Mouse (Mus musculus) cerebellum, postnatal 4 days (tissue): ENCODE measurements around the gene Ptgds.
A peak's percentile ranks its signal among the peaks of the same experiment; 100 is the strongest.

Experiments
- DNase-seq, 2 experiments: peaks; one replicate each; pipeline ENCODE4 v3.0.0; 2022; ENCODE audit warnings: low spot score in 2 of 2, mixed read lengths in 1 of 2

The Ptgds gene

DNA sequence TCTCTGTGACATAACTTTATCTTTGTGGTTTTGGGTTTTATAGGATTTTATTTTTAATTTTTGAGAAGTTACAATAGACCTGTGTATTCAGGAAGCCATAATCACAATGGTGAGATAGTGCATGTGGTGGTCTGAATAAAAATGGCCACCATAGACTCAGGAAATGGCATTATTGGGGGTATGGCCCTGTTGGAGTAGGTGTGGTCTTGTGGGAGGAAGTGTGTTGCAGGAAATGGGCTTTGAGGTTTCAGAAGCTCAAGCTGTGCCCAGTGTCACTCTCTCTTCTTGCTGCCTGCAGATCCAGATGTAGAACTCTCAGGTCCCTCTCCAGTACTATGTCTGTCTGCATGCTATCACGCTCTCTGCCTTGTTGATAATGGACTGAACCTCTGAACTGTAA lies 10.7 kb upstream of the Ptgds start:
- no peak for DNase-seq

DNA sequence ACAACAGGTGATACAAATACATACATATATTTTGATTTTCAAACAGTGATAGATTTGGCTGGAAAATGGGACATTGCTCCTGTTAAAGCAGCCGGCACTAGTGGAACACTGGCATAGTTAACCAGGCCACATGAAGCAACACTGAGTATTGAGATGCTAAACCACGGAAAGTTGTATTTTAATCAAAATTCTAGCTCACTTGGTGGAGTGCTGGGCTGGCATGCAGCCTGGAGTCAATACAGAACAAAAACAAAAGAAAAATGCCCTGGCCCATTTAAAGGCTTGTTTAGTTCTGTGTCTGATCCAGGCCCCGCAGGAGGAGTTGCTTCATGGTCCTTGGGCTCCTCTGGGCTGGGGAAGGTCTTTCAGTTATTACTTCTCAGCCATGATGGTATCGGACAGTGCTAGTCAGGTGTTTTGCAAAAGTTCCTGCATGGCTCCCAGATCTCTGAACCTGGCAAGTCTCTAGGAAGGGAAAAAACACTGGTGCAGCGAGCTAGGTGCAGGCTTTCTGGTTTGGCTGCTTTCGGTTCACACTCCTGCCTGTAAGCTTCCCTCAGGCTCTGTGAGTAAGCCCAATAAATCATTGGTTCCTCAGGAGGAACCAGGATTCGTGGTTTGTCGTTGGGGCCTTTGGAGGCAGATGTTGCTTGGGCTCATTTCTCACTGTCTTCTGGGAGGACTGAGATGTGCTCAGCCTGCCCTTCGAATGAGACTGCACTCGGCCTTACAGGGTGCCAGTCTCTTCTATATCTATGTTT lies 9.9 kb upstream of the Ptgds start:
- DNase-seq, result no peak

DNA sequence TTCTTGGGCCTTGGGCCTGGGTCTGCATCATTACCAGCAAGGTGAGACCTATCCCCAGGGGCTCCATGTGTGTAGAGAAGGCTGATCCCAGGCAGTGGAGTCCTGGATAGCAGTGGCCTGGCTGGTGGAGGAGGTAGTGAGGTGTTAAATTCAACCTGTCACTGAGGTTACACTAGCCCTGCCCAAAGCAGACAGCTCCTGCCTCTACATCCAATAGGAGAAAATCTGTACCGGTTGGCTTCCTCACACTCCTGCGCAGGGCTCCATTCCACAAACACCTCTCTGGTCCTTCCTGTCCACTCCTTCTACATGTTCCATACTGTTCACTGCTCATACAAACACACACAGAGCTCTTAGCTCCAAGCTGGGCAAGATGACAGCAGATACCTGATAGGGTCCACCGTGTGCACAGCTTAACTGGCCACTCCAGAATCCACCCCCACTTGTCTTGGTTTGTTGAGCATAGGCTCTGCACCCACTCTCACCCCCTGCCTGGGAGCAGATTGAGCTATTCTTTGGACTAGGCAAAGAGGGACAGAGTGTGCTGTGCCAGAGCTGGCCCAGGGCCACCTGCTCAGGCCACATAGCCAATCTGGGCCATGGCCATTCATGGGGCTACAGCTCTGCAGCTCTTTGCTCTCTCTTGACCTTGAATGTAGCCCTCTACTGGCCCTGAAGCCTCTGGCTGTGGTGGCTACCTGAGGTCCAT lies 8.3 kb upstream of the Ptgds start:
- no peak for DNase-seq

DNA sequence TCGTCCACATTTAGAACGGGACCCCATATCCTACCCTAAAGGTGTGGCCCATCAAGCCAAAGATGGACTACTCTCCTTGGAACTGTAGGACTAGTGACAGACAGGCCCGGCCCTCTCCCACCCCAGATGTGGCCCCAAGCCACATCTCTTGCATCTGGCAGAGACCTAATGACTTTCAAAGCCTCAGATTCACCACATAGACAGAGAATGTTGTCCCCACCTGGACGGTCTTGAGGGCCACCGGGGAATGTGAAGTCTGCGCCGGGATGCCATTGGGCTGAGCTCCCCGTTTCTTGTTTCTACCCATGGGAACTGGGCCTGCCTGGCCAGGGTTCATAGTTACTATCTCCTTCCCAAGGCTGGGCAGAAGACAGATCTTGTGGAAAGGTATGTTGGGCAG lies 7.7 kb upstream of the Ptgds start:
- DNase-seq, result no peak

DNA sequence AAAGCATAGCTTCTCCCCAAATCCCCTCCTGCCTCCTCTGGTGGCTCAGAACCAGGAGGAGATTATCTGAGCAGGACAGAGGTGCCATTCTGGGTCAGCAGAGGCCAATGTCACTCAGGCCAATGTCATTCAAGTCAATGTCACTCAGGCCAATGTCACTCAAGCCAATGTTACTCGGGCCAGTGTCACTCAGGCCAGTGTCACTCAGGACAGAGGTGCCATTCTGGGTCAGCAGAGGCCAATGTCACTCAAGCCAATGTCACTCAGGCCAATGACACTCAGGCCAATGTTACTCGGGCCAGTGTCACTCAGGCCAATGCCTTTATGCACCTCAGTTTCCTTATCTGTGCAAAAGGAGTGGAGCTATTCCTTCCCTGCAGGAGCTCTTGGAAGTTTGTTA lies 2.7 kb upstream of the Ptgds start:
- no peak for DNase-seq

DNA sequence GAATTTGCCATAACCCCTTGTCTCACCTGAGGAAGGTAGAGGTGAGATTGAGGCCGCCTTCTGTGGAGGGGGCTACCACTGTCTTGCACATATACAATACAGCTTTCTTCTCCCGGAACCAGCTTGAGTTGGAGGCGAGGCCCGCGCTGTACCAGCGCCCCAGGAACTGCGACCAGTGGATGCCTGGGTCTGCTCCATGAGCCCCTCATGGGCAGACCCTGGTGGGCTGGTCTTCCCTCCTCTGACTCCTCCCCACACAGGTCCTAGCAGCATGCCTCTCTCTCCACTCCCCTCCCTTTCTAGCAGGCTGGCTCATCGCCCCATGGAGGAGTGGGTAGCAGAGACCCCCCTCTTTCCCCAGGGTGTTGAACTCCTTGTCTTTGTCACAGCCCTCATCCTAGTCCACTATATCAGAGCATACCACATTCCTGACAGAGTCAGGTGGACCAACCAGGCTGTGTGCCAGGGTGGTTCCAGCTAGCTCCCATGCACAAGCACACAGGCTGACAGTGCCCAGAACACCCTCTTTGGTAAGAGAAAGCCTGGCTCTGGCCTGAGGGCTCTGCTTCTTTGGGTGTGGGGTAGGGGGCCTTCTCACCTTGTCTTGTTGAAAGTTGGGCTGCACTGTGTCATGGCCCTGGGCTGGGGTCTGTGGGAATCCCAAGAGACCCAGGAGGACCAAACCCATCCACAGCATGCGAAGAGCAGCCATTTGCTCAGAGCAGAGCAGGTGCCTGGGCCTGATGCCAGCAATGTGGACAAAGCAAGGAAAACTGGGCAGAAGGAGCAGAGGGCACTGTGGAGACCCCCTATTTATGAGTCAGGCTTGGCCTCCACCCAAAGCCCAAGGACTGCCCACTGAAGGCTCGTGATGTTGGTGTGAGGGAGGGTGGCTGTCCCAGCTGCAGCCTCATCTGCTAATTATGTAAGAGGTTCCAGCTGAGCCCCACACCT lies 607 bp downstream of the Ptgds start:
- DNase-seq, result peak in 1 of 2 experiments; percentile 74

DNA sequence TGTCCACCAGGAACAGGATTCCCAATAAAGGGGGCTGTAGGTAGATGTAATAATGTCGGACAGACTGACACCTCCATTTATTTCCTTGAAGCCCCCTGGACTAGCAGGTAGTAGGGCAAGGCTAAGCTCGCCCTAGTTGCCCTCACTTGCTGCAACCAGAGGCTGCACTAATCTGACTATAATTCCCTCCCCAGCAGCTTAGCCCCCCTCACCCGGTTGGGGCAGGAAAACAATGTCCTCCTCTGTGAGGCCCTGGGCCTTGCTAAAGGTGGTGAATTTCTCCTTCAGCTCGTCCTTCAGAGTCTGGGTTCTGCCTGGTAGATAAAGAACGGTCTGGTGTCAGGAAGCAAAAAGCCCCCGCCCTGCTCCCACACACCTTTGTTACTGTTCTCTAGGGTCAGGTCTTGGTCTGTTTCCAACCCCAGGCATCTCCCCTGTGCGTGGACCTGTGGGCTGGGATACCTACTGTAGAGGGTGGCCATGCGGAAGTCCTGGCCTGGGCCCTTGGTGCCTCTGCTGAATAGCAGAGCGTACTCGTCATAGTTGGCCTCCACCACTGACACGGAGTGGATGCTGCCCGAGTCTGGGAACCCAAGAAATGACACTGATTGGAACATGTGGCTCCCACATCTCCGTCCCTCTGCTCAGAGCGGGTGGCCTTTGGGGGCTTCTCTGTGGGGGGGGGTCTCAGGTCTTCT lies 2.1 kb downstream of the Ptgds start:
- DNase-seq, result no peak

DNA sequence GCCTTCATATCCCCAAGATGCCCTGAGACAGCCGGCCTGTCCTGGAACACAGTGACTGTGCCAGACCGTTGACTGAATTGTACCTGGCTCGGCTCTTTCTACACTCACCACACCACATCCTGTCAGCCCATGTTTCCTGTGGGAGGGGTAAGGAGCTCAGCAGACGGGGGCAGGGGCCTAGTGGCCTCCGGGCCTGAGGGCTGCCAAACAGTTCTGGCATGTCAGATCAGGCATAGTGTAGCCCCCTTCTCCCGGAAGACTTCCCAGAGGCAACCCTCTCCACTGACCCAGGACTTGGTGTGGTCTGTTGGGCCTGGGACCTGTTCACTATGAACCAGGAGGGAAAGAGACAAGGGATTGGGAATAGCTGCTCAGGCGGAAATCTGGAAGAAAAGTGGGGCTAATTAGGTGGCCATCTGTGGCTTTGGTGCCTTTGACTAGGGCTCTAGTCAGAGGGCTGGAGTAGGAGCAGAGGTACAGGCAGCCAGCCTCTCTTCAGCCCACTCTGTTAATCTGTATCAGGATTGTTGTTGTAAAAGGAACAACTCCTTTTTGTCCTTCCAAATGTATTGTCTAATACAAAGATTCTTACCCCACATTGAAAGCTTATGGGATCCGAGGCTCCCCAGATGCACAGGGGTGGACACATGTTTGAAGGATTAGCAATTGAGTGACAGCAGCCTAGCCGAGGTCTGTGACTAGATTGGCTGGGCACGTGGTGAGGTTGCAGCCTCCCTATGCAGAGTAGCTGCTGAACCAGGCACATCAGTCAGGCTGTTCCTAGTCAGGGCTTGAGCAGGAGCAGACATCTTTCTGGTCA lies 3.8 kb downstream of the Ptgds start:
- DNase-seq, result no peak

DNA sequence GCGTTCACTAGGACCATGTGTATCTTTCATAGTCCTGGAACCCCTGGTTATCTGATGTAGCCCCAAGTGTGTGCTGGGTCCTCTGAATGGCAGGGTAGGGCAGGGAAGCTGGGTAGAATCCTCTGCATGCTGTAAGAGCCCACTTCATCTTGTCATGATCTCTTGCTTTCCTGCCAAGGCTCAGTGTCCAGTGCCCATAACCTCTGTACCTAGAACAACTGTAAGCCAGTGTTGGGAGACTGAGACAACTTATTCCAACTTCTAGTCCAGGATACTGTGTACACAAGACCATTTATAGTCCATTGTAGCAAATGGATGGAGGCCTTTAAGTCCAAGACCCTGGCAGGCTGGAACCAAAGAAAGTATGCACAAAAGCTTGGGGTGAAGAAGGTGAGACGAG lies 4.6 kb downstream of the Ptgds start:
- DNase-seq, result no peak

DNA sequence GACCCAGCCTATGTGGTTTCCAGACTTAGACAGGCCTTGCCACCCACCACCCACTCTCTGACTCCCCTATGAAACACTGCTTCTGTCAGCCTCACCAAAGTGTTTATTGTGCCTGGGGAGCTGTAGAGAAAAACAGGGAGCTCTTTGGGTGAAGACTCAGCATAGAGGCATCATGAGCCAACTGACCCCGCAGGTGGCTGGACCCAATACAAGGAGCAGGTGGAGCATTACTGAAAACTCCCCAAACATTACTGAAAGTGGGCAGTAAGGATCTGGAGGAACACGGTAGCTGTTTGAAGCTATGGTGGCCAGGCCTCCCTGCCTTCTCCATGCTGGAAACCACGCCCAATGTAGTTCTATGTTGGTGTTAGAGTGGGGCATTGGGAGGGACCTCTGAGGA lies 6.2 kb downstream of the Ptgds start:
- DNase-seq, result no peak

DNA sequence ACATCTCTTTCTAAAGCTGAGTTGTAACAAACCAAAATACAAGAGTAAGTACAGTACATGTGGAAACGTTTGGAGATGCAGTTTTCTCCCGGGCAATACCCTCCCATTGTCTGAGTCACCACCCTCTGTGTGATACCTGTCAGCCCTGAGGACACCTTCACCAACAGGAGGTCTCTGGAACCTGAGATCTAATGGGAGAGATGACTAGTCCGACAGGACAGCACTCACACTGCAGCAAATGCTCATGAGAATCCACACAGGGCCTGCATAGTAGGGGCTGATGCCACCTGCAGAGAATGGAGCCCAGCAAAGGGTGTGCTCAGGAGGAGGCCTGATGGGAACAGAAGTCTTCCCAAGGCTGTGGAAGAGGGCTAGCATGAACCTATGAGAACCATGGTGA lies 8.4 kb downstream of the Ptgds start:
- no peak for DNase-seq

DNA sequence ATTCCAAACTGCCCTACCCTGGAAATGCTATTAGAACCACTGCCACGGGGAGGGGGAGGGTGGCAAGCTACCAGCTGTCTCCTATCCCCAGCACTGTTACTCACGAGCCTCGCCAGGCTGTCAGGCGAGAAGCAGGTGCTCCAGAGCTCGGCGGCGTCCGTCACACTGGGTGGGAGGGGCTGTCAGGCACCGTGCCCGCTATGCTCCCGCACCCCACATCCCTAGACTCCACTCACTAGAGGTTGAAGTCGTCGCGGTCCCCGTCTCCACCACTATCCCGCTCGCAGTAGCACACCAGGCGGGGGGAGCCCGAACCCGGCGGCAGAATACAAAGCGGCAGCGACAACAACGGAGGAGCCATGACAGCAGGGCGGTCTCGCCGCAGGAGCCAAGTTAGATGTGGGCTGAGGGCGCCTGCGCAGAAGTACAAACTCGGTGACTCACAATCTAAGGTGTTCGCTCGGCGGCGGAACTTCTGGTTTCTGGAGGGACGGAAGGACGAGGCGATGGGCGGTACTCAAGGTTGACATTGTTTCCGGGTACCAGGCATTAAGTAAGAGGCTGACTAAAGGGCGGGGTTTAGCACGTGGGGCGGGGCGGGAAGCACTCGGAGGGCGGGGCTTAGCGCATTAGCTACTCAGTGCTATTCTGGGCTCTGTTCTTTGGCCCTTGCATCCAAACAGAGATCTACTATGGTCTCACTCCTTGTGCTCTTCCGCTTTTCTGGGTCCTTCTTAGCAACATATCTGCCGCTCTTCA lies 9.1 kb downstream of the Ptgds start, which contains the start of gene Paxx:
Paxx (minus strand) TSS at position 544 of the 759 bp plus-strand sequence.
- DNase-seq, result peak; percentile 65 to 81

DNA sequence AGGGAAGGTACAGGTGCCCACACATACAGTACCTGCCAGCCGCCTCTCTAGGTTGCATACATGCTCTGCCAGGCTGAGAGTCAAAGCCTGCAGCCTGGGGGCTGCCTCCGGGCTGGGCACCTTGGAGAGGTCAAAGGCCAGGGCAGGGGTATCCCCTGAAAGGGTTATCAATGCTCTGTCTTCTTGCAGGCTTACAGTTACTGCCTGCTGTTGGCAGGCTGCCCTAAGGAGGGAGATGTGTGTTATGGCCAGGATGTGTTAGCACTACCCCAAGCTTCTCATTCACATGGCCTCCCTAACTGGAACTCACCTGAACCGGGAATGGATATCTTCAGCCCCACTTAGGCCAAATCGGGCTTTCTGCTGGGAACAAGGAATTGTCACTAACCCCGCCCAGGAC lies 9.7 kb downstream of the Ptgds start:
- peak in 1 of 2 experiments; percentile 37 for DNase-seq

DNA sequence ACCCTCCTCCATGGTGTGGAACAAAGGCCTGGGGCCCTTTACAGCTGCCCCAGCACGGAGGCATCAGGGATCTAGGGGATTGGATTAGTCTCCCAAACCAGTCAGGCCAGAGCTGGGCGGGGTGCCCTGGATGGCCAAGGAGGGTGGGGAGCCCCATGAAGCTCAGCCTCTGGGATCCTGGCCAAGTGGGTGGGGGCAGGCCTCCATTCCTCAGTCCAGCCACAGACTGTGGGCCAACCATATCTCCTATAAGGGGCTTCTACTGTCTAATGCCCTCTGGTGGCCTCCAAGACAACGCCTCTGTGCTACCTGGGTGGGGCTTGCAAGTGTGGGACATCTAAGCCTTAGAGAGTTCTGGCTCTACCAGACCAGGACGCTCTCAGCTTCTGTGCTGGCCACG lies 10.9 kb downstream of the Ptgds start:
- no peak for DNase-seq

DNA sequence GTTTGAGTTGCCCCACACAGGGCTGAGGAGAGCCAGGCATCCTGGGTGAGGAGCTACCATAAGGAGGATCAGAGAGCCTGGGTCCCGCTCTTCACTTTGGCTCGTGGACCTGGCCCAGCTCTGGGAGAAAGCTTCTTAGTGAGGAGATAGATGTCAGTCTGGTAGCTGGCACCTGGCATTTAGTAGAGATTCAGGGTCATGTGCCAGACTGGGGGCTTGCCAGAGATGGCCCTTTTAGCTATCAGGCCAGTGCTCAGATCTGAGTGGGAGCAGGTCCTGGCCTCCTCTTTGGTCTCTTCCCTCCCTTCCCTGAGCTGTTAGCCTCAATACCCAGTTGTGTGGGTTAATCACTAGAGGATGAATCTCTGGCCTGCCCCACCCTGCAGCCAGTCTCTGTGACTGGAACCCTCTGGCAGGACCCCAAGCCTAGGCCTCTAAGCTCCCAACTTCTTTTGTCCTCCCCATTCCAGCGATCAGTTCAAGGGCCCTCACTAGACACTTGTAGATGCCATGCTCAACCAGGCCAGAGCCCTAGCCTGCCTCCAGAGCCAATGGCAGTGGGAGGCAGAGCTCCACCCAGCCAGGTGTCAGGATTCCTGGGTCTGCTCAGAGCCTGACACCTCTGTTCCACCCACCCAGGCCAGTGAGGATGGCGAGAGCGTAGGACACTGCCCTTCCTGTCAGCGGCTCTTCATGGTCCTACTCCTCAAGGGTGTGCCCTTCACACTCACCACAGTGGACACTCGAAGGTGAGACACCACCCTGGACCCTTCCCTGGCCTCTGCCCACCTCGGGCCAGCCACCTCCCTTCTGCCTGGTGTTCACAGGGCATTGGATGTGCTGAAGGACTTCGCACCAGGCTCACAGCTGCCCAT lies 12.6 kb downstream of the Ptgds start:
- no peak for DNase-seq

DNA sequence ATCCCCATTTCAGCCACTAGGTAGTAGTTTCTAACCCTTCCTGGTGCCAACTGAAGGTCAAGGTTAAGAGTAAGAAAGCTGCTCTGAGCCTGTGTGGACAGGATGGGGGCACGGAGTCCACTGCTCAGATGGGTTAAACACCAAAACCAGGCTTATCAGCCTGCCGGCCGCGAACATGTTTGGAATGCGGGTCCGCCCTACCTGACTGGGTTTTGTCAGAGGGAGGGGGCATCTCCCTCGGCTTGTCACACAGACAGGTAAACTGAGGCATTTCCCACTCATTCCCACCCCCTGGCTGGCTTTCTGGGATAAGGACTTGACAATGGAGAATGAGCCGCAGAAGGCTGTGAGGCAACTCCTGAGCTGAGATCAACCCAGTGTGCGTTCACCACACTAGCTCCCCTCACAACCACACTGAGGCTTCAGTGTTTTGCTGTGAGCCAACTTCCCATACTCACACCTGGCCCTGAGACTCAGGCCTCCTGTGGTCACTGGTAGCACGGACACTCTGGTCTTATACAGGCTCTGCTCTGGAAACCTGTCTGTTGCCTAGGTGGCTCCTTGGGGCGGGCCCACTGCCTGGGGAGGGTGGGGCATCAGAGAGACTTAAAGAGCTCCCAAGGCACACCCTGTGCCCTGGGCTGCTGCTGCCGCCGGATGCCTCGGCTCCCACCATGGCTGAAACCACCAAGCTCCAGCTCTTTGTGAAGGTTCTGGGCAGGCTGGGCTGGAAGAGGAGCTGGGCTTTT lies 13.5 kb downstream of the Ptgds start, which contains the start of gene Clic3:
Clic3 (plus strand) TSS at position 634 of the 749 bp plus-strand sequence.
- no peak for DNase-seq

DNA sequence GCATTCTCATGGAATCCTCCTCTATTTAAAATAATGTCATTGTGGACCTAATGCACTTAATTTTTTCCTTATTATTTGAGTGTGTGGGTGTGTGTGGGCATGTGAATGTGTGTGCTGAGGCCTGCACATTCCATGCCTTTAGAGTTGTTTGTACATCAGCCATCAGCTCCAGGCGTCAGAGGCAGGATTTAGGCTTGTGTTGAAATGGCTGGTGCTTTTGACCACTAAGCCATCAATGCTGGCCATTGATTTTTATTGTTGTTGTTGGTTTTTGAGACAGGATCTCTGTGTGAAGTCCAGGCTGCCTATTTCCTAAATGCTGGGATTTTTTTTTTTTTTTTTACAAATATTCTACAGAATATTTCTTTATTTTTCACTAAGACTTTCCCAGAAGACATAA lies 16.9 kb downstream of the Ptgds start:
- DNase-seq, result no peak
